ENCODE assay signal across 9 mouse cellular contexts in genomic region chr5:118514527-118514831, GRCm38 (mm10). TPM values are rescaled to one million over a fixed set of nuclear protein-coding genes. Genes with fewer than 3 reads are reported as not detected.
A peak's percentile ranks its signal among the peaks of the same experiment; 100 is the strongest.
DNase-seq lines count a peak whose midpoint lies in the region; ATAC-seq and TF ChIP-seq lines count a peak whose summit lies in the region.
"Had no signal": no experiment of that assay in that cellular context is flagged by ENCODE, and none has a peak within 500 bp of the region (broad histone marks: within the 10 kb centered on the region; RNA-seq: fewer than 3 reads in every experiment).

No protein-coding gene starts in this region.

- TF ChIP-seq POLR2A in cerebellum, adult 2 months (IDR thresholded peaks at IDR 0.05; ENCODE audit: borderline replicate concordance, insufficient read depth, low read length) = no peak

- DNase-seq in cerebellum, adult 2 months = no peak
- DNase-seq in cerebellum, postnatal 10 days = no peak
- DNase-seq in lung, postnatal 10 days = no peak
- DNase-seq in limb, embryonic 10.5 days (ENCODE audit: low spot score) = no peak
- no peak for DNase-seq in spleen, postnatal 14 days (ENCODE audit: low spot score in 2 of 2)
- DNase-seq: thymus, adult 18-20 months had no signal

- TF ChIP-seq CTCF in cerebellum, adult 2 months (IDR thresholded peaks at IDR 0.05; ENCODE audit: borderline replicate concordance, insufficient read depth, low read depth, low read length) = no peak

- H3K4me2 ChIP-seq in lung, embryonic 16.5 days (ENCODE audit: low read depth, low read length) = peak overlapping the region; percentile 75
- H3K4me2 ChIP-seq in neural tube, embryonic 15.5 days = peak overlapping the region; percentile 64

- peak overlapping the region; percentile 54 for H3K4me3 ChIP-seq in cerebellum, adult 2 months (replicated peaks; ENCODE audit: insufficient read depth, low read depth, low read length)
- H3K4me3 ChIP-seq in lung, embryonic 16.5 days (ENCODE audit: low read length) = peak overlapping the region; percentile 48
- H3K4me3 ChIP-seq in limb, embryonic 10.5 days = peak overlapping the region; percentile 47
- peak overlapping the region; percentile 31 for H3K4me3 ChIP-seq in neural tube, embryonic 15.5 days (replicated peaks)

- H3K27me3 ChIP-seq in cerebellum, adult 2 months (ENCODE audit: control insufficient read depth, insufficient read depth, low read length) = no peaks in the 10 kb centered on the region
- no peaks in the 10 kb centered on the region for H3K27me3 ChIP-seq in lung, embryonic 16.5 days (ENCODE audit: control insufficient read depth, insufficient read depth, low read depth, low read length)
- 0 out of 2 replicates have a peak, but pooled peaks cover 3% of the 10 kb centered on the region for H3K27me3 ChIP-seq in limb, embryonic 10.5 days (ENCODE audit: low read depth, poor library complexity, severe bottlenecking)
- H3K27me3 ChIP-seq in neural tube, embryonic 15.5 days (replicated peaks) = peaks cover 9% of the 10 kb centered on the region; the same call in 1 of the 2 replicates

- WGBS in cerebellum, adult 2 months = 24% methylated on average over 9 of the region's 9 CpGs
- WGBS in lung, embryonic 16.5 days = 10% methylated on average over 9 of the region's 9 CpGs
- 17% methylated on average over 9 of the region's 9 CpGs for WGBS in limb, embryonic 10.5 days
- WGBS in neural tube, embryonic 15.5 days = 22% methylated on average over 9 of the region's 9 CpGs

- no peak overlapping the region for H3K27ac ChIP-seq in cerebellum, adult 2 months (ENCODE audit: insufficient read depth, low read length)
- H3K27ac ChIP-seq in lung, embryonic 16.5 days (ENCODE audit: low read length) = peak overlapping the region; percentile 76
- peak overlapping the region; percentile 84 for H3K27ac ChIP-seq in limb, embryonic 10.5 days
- H3K27ac ChIP-seq in neural tube, embryonic 15.5 days (replicated peaks) = no peak overlapping the region

- H3K9me3 ChIP-seq in lung, embryonic 16.5 days (ENCODE audit: control insufficient read depth, low read length) = no peaks in the 10 kb centered on the region
- H3K9me3 ChIP-seq in limb, embryonic 10.5 days (replicated peaks) = no peaks in the 10 kb centered on the region
- H3K9me3 ChIP-seq in neural tube, embryonic 15.5 days (replicated peaks) = no peaks in the 10 kb centered on the region

- H3K9ac ChIP-seq in lung, embryonic 16.5 days (ENCODE audit: low read length) = peak overlapping the region; percentile 36
- 0 out of 2 replicates have a peak overlapping the region, but pooled peaks have one; percentile 32 for H3K9ac ChIP-seq in neural tube, embryonic 15.5 days (replicated peaks)

- H3K4me1 ChIP-seq in cerebellum, adult 2 months (ENCODE audit: control insufficient read depth, insufficient read depth, low read length) = peaks cover 3% of the 10 kb centered on the region
- peaks cover 30% of the 10 kb centered on the region for H3K4me1 ChIP-seq in lung, embryonic 16.5 days (replicated peaks; ENCODE audit: control insufficient read depth, insufficient read depth, low read length)
- peaks cover 81% of the 10 kb centered on the region for H3K4me1 ChIP-seq in limb, embryonic 10.5 days
- peaks cover 43% of the 10 kb centered on the region for H3K4me1 ChIP-seq in neural tube, embryonic 15.5 days

- H3K36me3 ChIP-seq in lung, embryonic 16.5 days (ENCODE audit: control insufficient read depth, insufficient read depth, low read length) = no peaks in the 10 kb centered on the region
- no peaks in the 10 kb centered on the region for H3K36me3 ChIP-seq in limb, embryonic 10.5 days
- no peaks in the 10 kb centered on the region for H3K36me3 ChIP-seq in neural tube, embryonic 15.5 days

- ATAC-seq in lung, embryonic 16.5 days (ENCODE audit: low read depth) = peak; percentile 20; the same call in 1 of the 2 replicates
- no peak for ATAC-seq in neural tube, embryonic 15.5 days (ENCODE audit: low FRiP score)
- no peak for ATAC-seq in activated CD4-positive, CD25-positive, alpha-beta regulatory T cell, adult 4 months

RNA-seq across cellular contexts. Expression of gene Med13l, which starts 46.0 kb away (rescaled TPM):
- polyA plus RNA-seq in cerebellum, adult 2 months (2012; rRNA removed) = 22.7 and 23.0 TPM in 2 replicates
- 9.5 and 11.0 TPM in 2 replicates for polyA plus RNA-seq in lung, embryonic 16.5 days (2015; fragmentation: Nextera tagmentation; extraction: Ambion mirVana)
- polyA plus RNA-seq in limb, embryonic 10.5 days (2016; fragmentation: Nextera tagmentation; extraction: Ambion mirVana) = 11.1 and 13.9 TPM in 2 replicates
- polyA plus RNA-seq in neural tube, embryonic 15.5 days (2015; fragmentation: Nextera tagmentation; extraction: Ambion mirVana) = 11.5 and 12.3 TPM in 2 replicates
- polyA plus RNA-seq in activated CD4-positive, CD25-positive, alpha-beta regulatory T cell, adult 4 months (2017; shearing (Covaris generic)) = 10 to 100 TPM; 14.6 to 17.4 TPM

Comparison
In these comparisons a context has a peak if more than half of its experiments do, and no peak if none do; other contexts are left out.
1. H3K27ac ChIP-seq: peak in lung, embryonic 16.5 days (single experiment) and limb, embryonic 10.5 days (single experiment); none in cerebellum, adult 2 months (single experiment) and neural tube, embryonic 15.5 days (single experiment).
2. Peak in every context shown above with its lines, with median percentiles within 50 percentile points of each other: H3K4me3 ChIP-seq.